Mouse (Mus musculus) C2C12 (cell line): ENCODE measurements around the gene Dpysl5. TPM values are rescaled to one million over a fixed set of nuclear protein-coding genes. Genes with fewer than 3 reads are reported as not detected.

Source experiments
- H3K27me3 ChIP-seq: one replicate; pipeline ENCODE4 v1.6.1; 2011; ENCODE audit not compliant: control insufficient read depth, insufficient read depth, insufficient read length
- H3K36me3 ChIP-seq: one replicate; pipeline ENCODE4 v1.6.1; 2011; ENCODE audit not compliant: control insufficient read depth, insufficient read depth
- H3K4me3 ChIP-seq: one replicate; pipeline ENCODE4 v1.5.1; 2011; ENCODE audit warnings: mild to moderate bottlenecking, control low read depth; ENCODE audit not compliant: poor library complexity, insufficient read depth, severe bottlenecking
- H3K79me2 ChIP-seq: one replicate; pipeline ENCODE4 v1.6.1; 2011; ENCODE audit not compliant: control insufficient read depth, insufficient read depth
- H3K79me3 ChIP-seq: one replicate; pipeline ENCODE4 v1.6.1; 2011; ENCODE audit warnings: low read depth, control low read depth
- H3ac ChIP-seq: one replicate; pipeline ENCODE3; 2011; ENCODE audit warnings: low read depth; ENCODE audit not compliant: control insufficient read depth, insufficient read length
- CEBPB ChIP-seq: IDR thresholded peaks from one replicate; pipeline ENCODE4 v1.6.1; 2011; ENCODE audit warnings: low read depth, mild to moderate bottlenecking, control low read depth, moderate library complexity
- CTCF ChIP-seq: IDR thresholded peaks from one replicate; pipeline ENCODE4 v1.5.1; 2011; ENCODE audit not compliant: control insufficient read depth, insufficient read depth, insufficient read length
- FOSL1 ChIP-seq: IDR thresholded peaks from one replicate; pipeline ENCODE4 v1.8.0; 2011; ENCODE audit warnings: mild to moderate bottlenecking, low read length; ENCODE audit not compliant: poor library complexity, insufficient read depth, severe bottlenecking
- MAX ChIP-seq: IDR thresholded peaks from one replicate; pipeline ENCODE4 v1.6.1; 2011; ENCODE audit warnings: mild to moderate bottlenecking, control low read depth
- MYOD1 ChIP-seq: IDR thresholded peaks from one replicate; pipeline ENCODE4 v1.6.1; 2011; ENCODE audit warnings: low read depth; ENCODE audit not compliant: control insufficient read depth, insufficient read length
- MYOG ChIP-seq: IDR thresholded peaks from one replicate; pipeline ENCODE4 v1.6.1; 2011; ENCODE audit not compliant: control insufficient read depth, insufficient read length; ENCODE audit errors: extremely low read depth
- USF1 ChIP-seq: IDR thresholded peaks from one replicate; pipeline ENCODE4 v1.6.1; 2011; ENCODE audit warnings: low read depth, mild to moderate bottlenecking, control low read depth, moderate library complexity
- polyA plus RNA-seq: library from polyadenylated mRNA; unstranded; fragments of >200 nt; fragmentation: generic; extraction: Trizol; gene quantifications from one replicate; pipeline ENCODE4 v1.2.1, GENCODE M21; 2012; ENCODE audit warnings: missing spikeins

The Dpysl5 gene
- polyA plus RNA-seq, 1 experiment = 0.01 TPM

- peaks cover 60% of the 10 kb centered on the region for H3K27me3 ChIP-seq
These were observed 10.6 kb downstream of the Dpysl5 start for GRCm38 (mm10) chr5:30721935-30722334.

DNA sequence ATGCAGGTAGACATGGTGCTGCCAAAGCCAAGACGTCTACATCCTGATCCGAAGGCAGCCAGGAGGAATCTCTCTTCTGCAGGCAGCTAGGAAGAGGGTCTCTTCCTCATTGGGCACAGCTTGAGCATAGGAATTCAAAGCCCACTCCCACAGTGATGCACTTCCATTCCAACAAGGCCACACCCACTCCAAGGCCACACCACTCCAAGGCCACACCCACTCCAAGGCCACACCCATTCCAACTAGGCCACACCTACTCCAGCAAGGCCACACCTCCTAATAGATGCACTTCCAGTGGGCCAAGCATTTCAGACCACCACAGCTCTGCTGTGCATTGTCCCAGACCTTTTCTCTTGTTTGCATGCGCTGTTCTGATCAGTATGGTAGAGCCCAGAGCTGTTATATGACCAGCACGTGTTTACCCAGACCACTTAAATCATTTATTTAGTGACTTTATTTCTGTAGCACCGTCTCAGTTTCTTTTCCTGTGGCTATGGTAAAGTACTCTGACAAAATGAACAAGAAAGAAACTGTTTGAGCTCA is 14.9 kb downstream of the Dpysl5 start:
- no peaks in the 10 kb centered on the region for H3K79me3 ChIP-seq
- no peaks in the 10 kb centered on the region for H3K79me2 ChIP-seq
- no peaks in the 10 kb centered on the region for H3K36me3 ChIP-seq
- TF ChIP-seq MYOG = no peak
- TF ChIP-seq CEBPB = no peak
- TF ChIP-seq MAX = no peak
- TF ChIP-seq FOSL1 = no peak
- no peak for TF ChIP-seq USF1
- TF ChIP-seq CTCF = no peak
- TF ChIP-seq MYOD1 = no peak
- H3ac ChIP-seq = no peak overlapping the region
- peaks cover 49% of the 10 kb centered on the region for H3K27me3 ChIP-seq
- no peak overlapping the region for H3K4me3 ChIP-seq

More at GRCm38 (mm10) chr5:30721935-30722334, 10.6 kb downstream of the Dpysl5 start:
- Histone ChIP-seq H3K36me3 (no peaks in the 10 kb centered on the region), H3K4me3 (no peak overlapping the region), H3K79me3 (no peaks in the 10 kb centered on the region), H3ac (no peak overlapping the region), H3K79me2 (no peaks in the 10 kb centered on the region)
- no peak for TF ChIP-seq MYOG
- no peak for TF ChIP-seq MYOD1
- no peak for TF ChIP-seq FOSL1
- TF ChIP-seq CTCF = no peak
- no peak for TF ChIP-seq MAX
- no peak for TF ChIP-seq USF1
- TF ChIP-seq CEBPB = no peak

DNA sequence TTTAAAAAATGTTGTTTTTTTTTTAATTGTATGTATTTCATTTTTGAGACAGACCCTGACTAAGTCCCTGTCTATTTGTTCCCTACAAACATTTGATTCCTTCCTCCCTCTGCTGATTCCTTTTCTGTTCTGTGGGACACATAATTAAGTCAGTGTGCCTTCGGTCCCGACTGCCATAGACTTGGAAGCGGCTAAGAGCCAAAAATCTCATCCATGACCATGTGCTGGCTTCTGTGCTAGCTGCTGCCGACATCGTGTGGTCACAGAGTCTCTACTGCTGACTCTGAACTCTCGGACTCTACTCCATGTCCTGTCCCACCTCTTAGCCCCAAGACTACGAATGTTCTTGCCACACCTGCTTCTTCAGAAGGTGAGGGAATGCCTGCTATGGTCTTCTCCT is 21.1 kb downstream of the Dpysl5 start:
- no peaks in the 10 kb centered on the region for H3K36me3 ChIP-seq
- no peaks in the 10 kb centered on the region for H3K79me3 ChIP-seq
- H3K27me3 ChIP-seq = peaks cover 63% of the 10 kb centered on the region
- H3K4me3 ChIP-seq = no peak overlapping the region
- H3ac ChIP-seq = no peak overlapping the region
- no peaks in the 10 kb centered on the region for H3K79me2 ChIP-seq
- no peak for TF ChIP-seq CTCF
- TF ChIP-seq MAX = no peak
- TF ChIP-seq USF1 = no peak
- TF ChIP-seq CEBPB = no peak
- no peak for TF ChIP-seq MYOG
- no peak for TF ChIP-seq MYOD1
- TF ChIP-seq FOSL1 = no peak

- Histone ChIP-seq H3K27me3 (peaks cover 73% of the 10 kb centered on the region), H3K4me3 (no peak overlapping the region), H3ac (no peak overlapping the region), H3K36me3 (no peaks in the 10 kb centered on the region), H3K79me2 (no peaks in the 10 kb centered on the region), H3K79me3 (no peaks in the 10 kb centered on the region)
- TF ChIP-seq MYOG = no peak
- TF ChIP-seq CEBPB = no peak
- no peak for TF ChIP-seq CTCF
- TF ChIP-seq MYOD1 = no peak
- no peak for TF ChIP-seq MAX
- TF ChIP-seq FOSL1 = no peak
- no peak for TF ChIP-seq USF1
These were observed 23.3 kb downstream of the Dpysl5 start for GRCm38 (mm10) chr5:30734666-30735065.

- TF ChIP-seq MYOG (no peak), CTCF (no peak), MYOD1 (no peak), USF1 (no peak), FOSL1 (no peak), MAX (no peak), CEBPB (no peak)
- Histone ChIP-seq H3K79me3 (no peaks in the 10 kb centered on the region), H3ac (no peak overlapping the region), H3K79me2 (no peaks in the 10 kb centered on the region), H3K36me3 (no peaks in the 10 kb centered on the region), H3K27me3 (peaks cover 86% of the 10 kb centered on the region), H3K4me3 (no peak overlapping the region)
These were observed 26.9 kb downstream of the Dpysl5 start for GRCm38 (mm10) chr5:30738127-30738828.

- no peaks in the 10 kb centered on the region for H3K79me3 ChIP-seq
- TF ChIP-seq CTCF = no peak
- no peak for TF ChIP-seq MAX
- TF ChIP-seq MYOD1 = no peak
- TF ChIP-seq USF1 = no peak
- H3K27me3 ChIP-seq = peaks cover 84% of the 10 kb centered on the region
- no peak overlapping the region for H3K4me3 ChIP-seq
- no peak overlapping the region for H3ac ChIP-seq
- no peaks in the 10 kb centered on the region for H3K79me2 ChIP-seq
- no peaks in the 10 kb centered on the region for H3K36me3 ChIP-seq
These were observed 28.2 kb downstream of the Dpysl5 start for GRCm38 (mm10) chr5:30739595-30739994.
